Mouse (Mus musculus): ENCODE measurements around the gene Rab11fip4. TPM values are rescaled to one million over a fixed set of nuclear protein-coding genes. Genes with fewer than 3 reads are reported as not detected.
A peak's percentile ranks its signal among the peaks of the same experiment; 100 is the strongest.

Gene Rab11fip4
- polyA plus RNA-seq (2012; rRNA removed) (0.63 and 0.82 TPM in 2 replicates), polyA plus RNA-seq (2014; fragmentation: Nextera tagmentation; extraction: Ambion mirVana) (0.46 and 0.64 TPM in 2 replicates)

- H3K4me1 ChIP-seq (replicated peaks; ENCODE audit: control insufficient read depth in 2 of 2, insufficient read depth in 2 of 2, low read length in 1 of 2), result no peaks in the 10 kb centered on the region
- H3K4me2 ChIP-seq (ENCODE audit: low read depth), result peak within 1 kb of the TSS; percentile 57
- WGBS (ENCODE audit: insufficient replicate concordance), result 1% methylated on average over 98 of the region's 98 CpGs
- no peak for DNase-seq (ENCODE audit: low read depth in 3 of 3, low spot score in 3 of 3)
- H3K27me3 ChIP-seq (ENCODE audit: control insufficient read depth, insufficient read depth, low read length), result peaks cover 46% of the 10 kb centered on the region
- TF ChIP-seq CTCF (IDR thresholded peaks at IDR 0.05; ENCODE audit: low read depth), result no peak
- TF ChIP-seq EP300 (IDR thresholded peaks at IDR 0.05; ENCODE audit: low read depth), result no peak
- ATAC-seq (ENCODE audit: insufficient read depth), result no peak
- H3K27ac ChIP-seq, result no peak within 1 kb of the TSS
- no peak within 1 kb of the TSS for H3K9ac ChIP-seq (replicated peaks)
- H3K9me3 ChIP-seq (ENCODE audit: control insufficient read depth, low read length), result no peaks in the 10 kb centered on the region
- no peaks in the 10 kb centered on the region for H3K36me3 ChIP-seq (replicated peaks; ENCODE audit: control insufficient read depth, insufficient read depth, low read depth)
- H3K4me3 ChIP-seq (ENCODE audit: insufficient read depth in 1 of 2, low read depth in 2 of 2, low read length in 2 of 2), result peak within 1 kb of the TSS; percentile 19 to 46; a peak in 3 of 4 replicates
Observed at GRCm38 (mm10) chr11:79590664-79591590, at the start of gene Rab11fip4. TSS of gene Rab11fip4 (plus strand) at chr11:79591212.

- Histone ChIP-seq H3K4me1 (replicated peaks; ENCODE audit: control insufficient read depth in 2 of 2, insufficient read depth in 2 of 2, low read length in 1 of 2) (peaks cover 3% of the 10 kb centered on the region in 2 experiments; a peak in 3 of 4 replicates), H3K4me3 (ENCODE audit: insufficient read depth in 1 of 2, low read depth in 2 of 2, low read length in 2 of 2) (no peak overlapping the region), H3K27me3 (ENCODE audit: control insufficient read depth, insufficient read depth, low read length) (no peaks in the 10 kb centered on the region), H3K36me3 (replicated peaks; ENCODE audit: control insufficient read depth, insufficient read depth, low read depth) (peaks cover 3% of the 10 kb centered on the region), H3K9me3 (ENCODE audit: control insufficient read depth, low read length) (no peaks in the 10 kb centered on the region), H3K4me2 (ENCODE audit: low read depth) (no peak overlapping the region), H3K9ac (replicated peaks) (no peak overlapping the region), H3K27ac (no peak overlapping the region)
- ATAC-seq (ENCODE audit: insufficient read depth) (peak; percentile 56; the same call in 1 of the 2 replicates), DNase-seq (ENCODE audit: low read depth in 3 of 3, low spot score in 3 of 3) (peak in 2 of 3 experiments; percentile 24 to 33)
- TF ChIP-seq EP300 (IDR thresholded peaks at IDR 0.05; ENCODE audit: low read depth) (peak; percentile 35), CTCF (IDR thresholded peaks at IDR 0.05; ENCODE audit: low read depth) (no peak)
- 7% methylated on average over 1 of the region's 1 CpGs for WGBS (ENCODE audit: insufficient replicate concordance)
Observed at GRCm38 (mm10) chr11:79552622-79553021, 38.4 kb upstream of the Rab11fip4 start.

DNA sequence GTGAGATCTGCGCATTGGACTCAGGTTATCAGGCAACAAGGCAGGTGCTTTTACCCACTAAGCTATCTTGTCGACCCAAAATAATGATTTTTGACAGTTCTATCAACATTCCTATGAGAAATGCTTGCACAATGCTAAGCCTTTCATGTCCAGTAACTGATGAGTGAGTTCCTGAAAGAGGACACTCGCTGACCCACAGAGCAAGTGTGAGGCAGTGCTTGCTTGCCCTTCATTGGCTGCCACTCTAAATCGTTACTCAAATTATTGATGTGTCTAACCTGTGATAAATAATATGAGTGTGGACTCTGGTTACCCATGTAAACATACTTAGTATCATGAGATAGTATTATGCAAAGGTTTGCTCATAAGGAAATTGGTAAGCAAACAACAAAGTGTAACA, 30.5 kb upstream of the Rab11fip4 start:
- DNase-seq (ENCODE audit: low read depth in 3 of 3, low spot score in 3 of 3), result no peak
- no peak overlapping the region for H3K4me2 ChIP-seq (ENCODE audit: low read depth)
- ATAC-seq (ENCODE audit: insufficient read depth), result no peak
- H3K36me3 ChIP-seq (replicated peaks; ENCODE audit: control insufficient read depth, insufficient read depth, low read depth), result 0 out of 2 replicates have a peak, but pooled peaks cover 3% of the 10 kb centered on the region
- no peak overlapping the region for H3K27ac ChIP-seq
- H3K4me3 ChIP-seq (ENCODE audit: insufficient read depth in 1 of 2, low read depth in 2 of 2, low read length in 2 of 2), result no peak overlapping the region
- H3K9me3 ChIP-seq (ENCODE audit: control insufficient read depth, low read length), result no peaks in the 10 kb centered on the region
- no peaks in the 10 kb centered on the region for H3K4me1 ChIP-seq (replicated peaks; ENCODE audit: control insufficient read depth in 2 of 2, insufficient read depth in 2 of 2, low read length in 1 of 2)
- no peaks in the 10 kb centered on the region for H3K27me3 ChIP-seq (ENCODE audit: control insufficient read depth, insufficient read depth, low read length)
- TF ChIP-seq EP300 (IDR thresholded peaks at IDR 0.05; ENCODE audit: low read depth), result no peak
- no peak for TF ChIP-seq CTCF (IDR thresholded peaks at IDR 0.05; ENCODE audit: low read depth)
- WGBS (ENCODE audit: insufficient replicate concordance), result 70% methylated on average over 4 of the region's 4 CpGs
- H3K9ac ChIP-seq (replicated peaks), result no peak overlapping the region

DNA sequence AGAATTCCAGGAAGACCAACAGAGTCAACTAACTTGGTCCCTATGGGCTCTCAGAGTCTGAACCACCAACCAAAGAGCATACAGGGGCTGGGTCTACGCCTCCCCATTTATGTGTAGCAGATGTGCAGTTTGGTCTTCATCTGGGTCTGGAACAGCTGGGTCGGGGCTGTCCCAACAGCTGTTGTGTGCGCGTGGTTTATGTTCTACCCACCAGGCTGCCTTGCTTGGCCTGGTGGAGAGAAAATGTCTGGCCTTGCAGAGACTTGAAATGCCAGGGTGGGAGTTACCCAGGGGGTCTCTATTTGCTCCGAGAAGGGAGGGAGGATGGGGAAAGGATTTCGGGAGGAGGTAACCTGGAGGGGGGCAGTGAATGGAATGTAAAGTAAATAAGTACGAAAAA, 27.5 kb upstream of the Rab11fip4 start:
- no peak overlapping the region for H3K9ac ChIP-seq (replicated peaks)
- no peaks in the 10 kb centered on the region for H3K9me3 ChIP-seq (ENCODE audit: control insufficient read depth, low read length)
- no peak overlapping the region for H3K27ac ChIP-seq
- no peak overlapping the region for H3K4me3 ChIP-seq (ENCODE audit: insufficient read depth in 1 of 2, low read depth in 2 of 2, low read length in 2 of 2)
- H3K4me2 ChIP-seq (ENCODE audit: low read depth), result no peak overlapping the region
- TF ChIP-seq EP300 (IDR thresholded peaks at IDR 0.05; ENCODE audit: low read depth) (no peak), CTCF (IDR thresholded peaks at IDR 0.05; ENCODE audit: low read depth) (no peak)
- ATAC-seq (ENCODE audit: insufficient read depth) (no peak), DNase-seq (ENCODE audit: low read depth in 3 of 3, low spot score in 3 of 3) (no peak)
- WGBS (ENCODE audit: insufficient replicate concordance), result 72% methylated on average over 7 of the region's 7 CpGs
- peaks cover 4% of the 10 kb centered on the region; the same call in 1 of the 2 replicates for H3K36me3 ChIP-seq (replicated peaks; ENCODE audit: control insufficient read depth, insufficient read depth, low read depth)
- no peaks in the 10 kb centered on the region for H3K4me1 ChIP-seq (replicated peaks; ENCODE audit: control insufficient read depth in 2 of 2, insufficient read depth in 2 of 2, low read length in 1 of 2)
- no peaks in the 10 kb centered on the region for H3K27me3 ChIP-seq (ENCODE audit: control insufficient read depth, insufficient read depth, low read length)

- Histone ChIP-seq H3K36me3 (replicated peaks; ENCODE audit: control insufficient read depth, insufficient read depth, low read depth) (peaks cover 6% of the 10 kb centered on the region; the same call in 1 of the 2 replicates), H3K9ac (replicated peaks) (no peak overlapping the region), H3K4me1 (replicated peaks; ENCODE audit: control insufficient read depth in 2 of 2, insufficient read depth in 2 of 2, low read length in 1 of 2) (no peaks in the 10 kb centered on the region), H3K4me2 (ENCODE audit: low read depth) (no peak overlapping the region), H3K27ac (no peak overlapping the region), H3K4me3 (ENCODE audit: insufficient read depth in 1 of 2, low read depth in 2 of 2, low read length in 2 of 2) (no peak overlapping the region), H3K9me3 (ENCODE audit: control insufficient read depth, low read length) (no peaks in the 10 kb centered on the region), H3K27me3 (ENCODE audit: control insufficient read depth, insufficient read depth, low read length) (no peaks in the 10 kb centered on the region)
- DNase-seq (ENCODE audit: low read depth in 3 of 3, low spot score in 3 of 3) (no peak), ATAC-seq (ENCODE audit: insufficient read depth) (no peak)
- 50% methylated on average over 1 of the region's 1 CpGs for WGBS (ENCODE audit: insufficient replicate concordance)
- peak; percentile 22; the same call in 1 of the 2 replicates for TF ChIP-seq CTCF (IDR thresholded peaks at IDR 0.05; ENCODE audit: low read depth)
- TF ChIP-seq EP300 (IDR thresholded peaks at IDR 0.05; ENCODE audit: low read depth), result no peak
Observed at GRCm38 (mm10) chr11:79566947-79567346, 24.1 kb upstream of the Rab11fip4 start.
